Mouse (Mus musculus) CH12.LX (cell line): ENCODE data around the gene Myh9.

Source experiments
- CHD2 ChIP-seq: IDR thresholded peaks from 2 replicates; pipeline ENCODE4 v1.6.1; 2011; ENCODE audit warnings: low read length, improper control_type of control experiment
- CTCF ChIP-seq, 2 experiments: IDR thresholded peaks in 1 of 2; conservative IDR thresholded peaks in 1 of 2; 2 replicates each; pipeline ENCODE4 v1.5.1; 2011 to 2012; ENCODE audit warnings: low read depth in 2 of 2, low read length in 2 of 2, improper control_type of control experiment in 1 of 2, inconsistent platforms in 1 of 2, mild to moderate bottlenecking in 1 of 2, moderate library complexity in 1 of 2
- EP300 ChIP-seq: IDR thresholded peaks from 2 replicates; pipeline ENCODE4 v1.6.1; 2011; ENCODE audit warnings: low read length, improper control_type of control experiment
- ETS1 ChIP-seq: conservative IDR thresholded peaks from 2 replicates; pipeline ENCODE4 v1.6.1; 2012; ENCODE audit warnings: low read depth, mild to moderate bottlenecking, inconsistent platforms, low read length, improper control_type of control experiment, moderate library complexity
- HCFC1 ChIP-seq: IDR thresholded peaks from 2 replicates; pipeline ENCODE4 v1.6.1; 2012; ENCODE audit warnings: low read depth, mild to moderate bottlenecking, inconsistent platforms, low read length, improper control_type of control experiment
- IRF4 ChIP-seq: IDR thresholded peaks from 2 replicates; pipeline ENCODE4 v1.6.1; 2014; ENCODE audit warnings: low read depth, mild to moderate bottlenecking, inconsistent platforms, low read length, improper control_type of control experiment
- JUN ChIP-seq: IDR thresholded peaks from 2 replicates; pipeline ENCODE4 v1.6.1; 2011; ENCODE audit warnings: low read depth, mild to moderate bottlenecking, low read length, improper control_type of control experiment, moderate library complexity; ENCODE audit not compliant: insufficient read depth
- MAZ ChIP-seq: IDR thresholded peaks from 2 replicates; pipeline ENCODE4 v1.6.1; 2012; ENCODE audit warnings: low read depth, mild to moderate bottlenecking, inconsistent platforms, low read length, improper control_type of control experiment, moderate library complexity
- POLR2A ChIP-seq: IDR thresholded peaks from 2 replicates; pipeline ENCODE4 v1.6.1; 2011; ENCODE audit warnings: low read depth, mild to moderate bottlenecking, improper control_type of control experiment, low read length
- RAD21 ChIP-seq: IDR thresholded peaks from 2 replicates; pipeline ENCODE4 v1.6.1; 2011; ENCODE audit warnings: low read depth, mild to moderate bottlenecking, low read length, improper control_type of control experiment, moderate library complexity
- SIN3A ChIP-seq: IDR thresholded peaks from 2 replicates; pipeline ENCODE4 v1.6.1; 2012; ENCODE audit warnings: low read length, improper control_type of control experiment, inconsistent platforms
- ZMIZ1 ChIP-seq: IDR thresholded peaks from 2 replicates; pipeline ENCODE4 v1.6.1; 2012; ENCODE audit warnings: low read depth, mild to moderate bottlenecking, inconsistent platforms, low read length, improper control_type of control experiment

- TF ChIP-seq CTCF (conservative IDR thresholded peaks at IDR 0.05 in 1 of 2, IDR thresholded peaks at IDR 0.05 in 1 of 2; ENCODE audit: low read depth in 2 of 2, low read length in 2 of 2) (no peak), POLR2A (no peak), IRF4 (no peak), EP300 (no peak), CHD2 (no peak), ZMIZ1 (no peak), JUN (no peak), RAD21 (no peak), HCFC1 (no peak), SIN3A (no peak), ETS1 (no peak), MAZ (no peak)
Observed at GRCm38 (mm10) chr15:77766981-77767380, 75.0 kb downstream of the Myh9 start.
